Mouse (Mus musculus): ENCODE measurements around the gene Tpt1. TPM values are rescaled to one million over a fixed set of nuclear protein-coding genes. Genes with fewer than 3 reads are reported as not detected.
"Not testable (repeated sequence)": the region's sequence is repeated elsewhere in the genome, so short reads cannot be mapped to it uniquely, and the experiment has no call there.

Tpt1 gene
- polyA plus RNA-seq, 1 experiment = 478 TPM

- Histone ChIP-seq H3K27ac (ENCODE audit: control insufficient read depth, insufficient read depth, low read depth, low read length) (no peak overlapping the region), H3K27me3 (ENCODE audit: control insufficient read depth, insufficient read depth, low read length) (no peaks in the 10 kb centered on the region), H3K36me3 (ENCODE audit: control insufficient read depth, insufficient read depth, low read length) (no peaks in the 10 kb centered on the region; the same call in 1 of the 2 replicates), H3K4me1 (ENCODE audit: control insufficient read depth, insufficient read depth, low read length) (peaks cover 3% of the 10 kb centered on the region), H3K4me3 (ENCODE audit: control insufficient read depth, low read depth, low read length) (no peak overlapping the region)
- TF ChIP-seq CTCF (IDR thresholded peaks at IDR 0.05; ENCODE audit: control insufficient read depth, insufficient read depth, insufficient replicate concordance, low read depth, low read length) (no peak), POLR2A (IDR thresholded peaks at IDR 0.05; ENCODE audit: control insufficient read depth, low read depth, low read length) (no peak)
These were observed 7.1 kb downstream of the Tpt1 start for GRCm38 (mm10) chr14:75852016-75852415.

- Histone ChIP-seq H3K4me1 (ENCODE audit: control insufficient read depth, insufficient read depth, low read length) (peaks cover 3% of the 10 kb centered on the region), H3K27ac (ENCODE audit: control insufficient read depth, insufficient read depth, low read depth, low read length) (no peak overlapping the region), H3K27me3 (ENCODE audit: control insufficient read depth, insufficient read depth, low read length) (no peaks in the 10 kb centered on the region), H3K4me3 (ENCODE audit: control insufficient read depth, low read depth, low read length) (no peak overlapping the region), H3K36me3 (ENCODE audit: control insufficient read depth, insufficient read depth, low read length) (no peaks in the 10 kb centered on the region)
- TF ChIP-seq CTCF (IDR thresholded peaks at IDR 0.05; ENCODE audit: control insufficient read depth, insufficient read depth, insufficient replicate concordance, low read depth, low read length) (no peak), POLR2A (IDR thresholded peaks at IDR 0.05; ENCODE audit: control insufficient read depth, low read depth, low read length) (no peak)
These were observed 10.5 kb downstream of the Tpt1 start for GRCm38 (mm10) chr14:75855263-75855992.

- H3K4me1 ChIP-seq (ENCODE audit: control insufficient read depth, insufficient read depth, low read length) = peaks cover 4% of the 10 kb centered on the region
- TF ChIP-seq POLR2A (IDR thresholded peaks at IDR 0.05; ENCODE audit: control insufficient read depth, low read depth, low read length) = no peak
- TF ChIP-seq CTCF (IDR thresholded peaks at IDR 0.05; ENCODE audit: control insufficient read depth, insufficient read depth, insufficient replicate concordance, low read depth, low read length) = no peak
These were observed 13.3 kb downstream of the Tpt1 start for GRCm38 (mm10) chr14:75858181-75858580.

GRCm38 (mm10) chr14:75859619-75860018 lies 14.7 kb downstream of the Tpt1 start:
- no peaks in the 10 kb centered on the region for H3K27me3 ChIP-seq (ENCODE audit: control insufficient read depth, insufficient read depth, low read length)
- TF ChIP-seq POLR2A (IDR thresholded peaks at IDR 0.05; ENCODE audit: control insufficient read depth, low read depth, low read length) (no peak), CTCF (IDR thresholded peaks at IDR 0.05; ENCODE audit: control insufficient read depth, insufficient read depth, insufficient replicate concordance, low read depth, low read length) (no peak)
- H3K4me1 ChIP-seq (ENCODE audit: control insufficient read depth, insufficient read depth, low read length) = peaks cover 8% of the 10 kb centered on the region
- H3K27ac ChIP-seq (ENCODE audit: control insufficient read depth, insufficient read depth, low read depth, low read length) = no peak overlapping the region
- no peak overlapping the region for H3K4me3 ChIP-seq (ENCODE audit: control insufficient read depth, low read depth, low read length)
- no peaks in the 10 kb centered on the region for H3K36me3 ChIP-seq (ENCODE audit: control insufficient read depth, insufficient read depth, low read length)

More at GRCm38 (mm10) chr14:75858181-75858580, 13.3 kb downstream of the Tpt1 start:
- H3K27me3 ChIP-seq (ENCODE audit: control insufficient read depth, insufficient read depth, low read length) = no peaks in the 10 kb centered on the region
- H3K27ac ChIP-seq (ENCODE audit: control insufficient read depth, insufficient read depth, low read depth, low read length) = no peak overlapping the region
- H3K36me3 ChIP-seq (ENCODE audit: control insufficient read depth, insufficient read depth, low read length) = no peaks in the 10 kb centered on the region
- H3K4me3 ChIP-seq (ENCODE audit: control insufficient read depth, low read depth, low read length) = no peak overlapping the region

GRCm38 (mm10) chr14:75862701-75863100 lies 17.8 kb downstream of the Tpt1 start:
- Histone ChIP-seq H3K27me3 (ENCODE audit: control insufficient read depth, insufficient read depth, low read length) (no peaks in the 10 kb centered on the region), H3K36me3 (ENCODE audit: control insufficient read depth, insufficient read depth, low read length) (no peaks in the 10 kb centered on the region), H3K27ac (ENCODE audit: control insufficient read depth, insufficient read depth, low read depth, low read length) (no peak overlapping the region), H3K4me3 (ENCODE audit: control insufficient read depth, low read depth, low read length) (no peak overlapping the region), H3K4me1 (ENCODE audit: control insufficient read depth, insufficient read depth, low read length) (peaks cover 5% of the 10 kb centered on the region; the same call in 1 of the 2 replicates)
- no peak for TF ChIP-seq POLR2A (IDR thresholded peaks at IDR 0.05; ENCODE audit: control insufficient read depth, low read depth, low read length)
- no peak for TF ChIP-seq CTCF (IDR thresholded peaks at IDR 0.05; ENCODE audit: control insufficient read depth, insufficient read depth, insufficient replicate concordance, low read depth, low read length)

GRCm38 (mm10) chr14:75863549-75864409 lies 18.9 kb downstream of the Tpt1 start:
- TF ChIP-seq POLR2A (IDR thresholded peaks at IDR 0.05; ENCODE audit: control insufficient read depth, low read depth, low read length) (no peak), CTCF (IDR thresholded peaks at IDR 0.05; ENCODE audit: control insufficient read depth, insufficient read depth, insufficient replicate concordance, low read depth, low read length) (no peak)
- Histone ChIP-seq H3K36me3 (ENCODE audit: control insufficient read depth, insufficient read depth, low read length) (no peaks in the 10 kb centered on the region), H3K4me3 (ENCODE audit: control insufficient read depth, low read depth, low read length) (no peak overlapping the region), H3K4me1 (ENCODE audit: control insufficient read depth, insufficient read depth, low read length) (peaks cover 5% of the 10 kb centered on the region; the same call in 1 of the 2 replicates), H3K27me3 (ENCODE audit: control insufficient read depth, insufficient read depth, low read length) (no peaks in the 10 kb centered on the region), H3K27ac (ENCODE audit: control insufficient read depth, insufficient read depth, low read depth, low read length) (no peak overlapping the region)

GRCm38 (mm10) chr14:75866706-75867333 lies 21.9 kb downstream of the Tpt1 start:
- Histone ChIP-seq H3K4me3 (ENCODE audit: control insufficient read depth, low read depth, low read length) (no peak overlapping the region), H3K27ac (ENCODE audit: control insufficient read depth, insufficient read depth, low read depth, low read length) (no peak overlapping the region), H3K36me3 (ENCODE audit: control insufficient read depth, insufficient read depth, low read length) (no peaks in the 10 kb centered on the region), H3K4me1 (ENCODE audit: control insufficient read depth, insufficient read depth, low read length) (peaks cover 5% of the 10 kb centered on the region), H3K27me3 (ENCODE audit: control insufficient read depth, insufficient read depth, low read length) (no peaks in the 10 kb centered on the region)
- no peak for TF ChIP-seq CTCF (IDR thresholded peaks at IDR 0.05; ENCODE audit: control insufficient read depth, insufficient read depth, insufficient replicate concordance, low read depth, low read length)
- TF ChIP-seq POLR2A (IDR thresholded peaks at IDR 0.05; ENCODE audit: control insufficient read depth, low read depth, low read length) = no peak

- H3K27ac ChIP-seq (ENCODE audit: control insufficient read depth, insufficient read depth, low read depth, low read length); H3K4me3 ChIP-seq (ENCODE audit: control insufficient read depth, low read depth, low read length); H3K36me3 ChIP-seq (ENCODE audit: control insufficient read depth, insufficient read depth, low read length); H3K4me1 ChIP-seq (ENCODE audit: control insufficient read depth, insufficient read depth, low read length); H3K27me3 ChIP-seq (ENCODE audit: control insufficient read depth, insufficient read depth, low read length): not testable (repeated sequence)
These were observed 23.1 kb downstream of the Tpt1 start for GRCm38 (mm10) chr14:75868028-75868427.
